In genomic region chr13:41467036-41467435, GRCm38 (mm10) we compare ENCODE assay signal across 9 mouse cellular contexts. TPM values are rescaled to one million over a fixed set of nuclear protein-coding genes. Genes with fewer than 3 reads are reported as not detected.
A peak's percentile ranks its signal among the peaks of the same experiment; 100 is the strongest.
DNase-seq lines count a peak whose midpoint lies in the region; ATAC-seq and TF ChIP-seq lines count a peak whose summit lies in the region.
"Had no signal": no experiment of that assay in that cellular context is flagged by ENCODE, and none has a peak within 500 bp of the region (broad histone marks: within the 10 kb centered on the region; RNA-seq: fewer than 3 reads in every experiment).

No protein-coding gene starts in this region.

- no peaks in the 10 kb centered on the region for H3K9me3 ChIP-seq in lung, embryonic 15.5 days
- no peaks in the 10 kb centered on the region for H3K9me3 ChIP-seq in forebrain, embryonic 16.5 days (ENCODE audit: control insufficient read depth, low read length)
- H3K9me3 ChIP-seq: neural tube, embryonic 12.5 days had no signal

- no peak for DNase-seq in testis, postnatal 10 days (ENCODE audit: low spot score)
- DNase-seq in frontal cortex, postnatal 14 days (ENCODE audit: low spot score in 2 of 2): no peak
- no peak for DNase-seq in embryo, embryonic 10 days (ENCODE audit: low spot score)

- no peak overlapping the region for H3K4me2 ChIP-seq in lung, embryonic 15.5 days
- no peak overlapping the region for H3K4me2 ChIP-seq in forebrain, embryonic 16.5 days (ENCODE audit: low read length)
- H3K4me2 ChIP-seq: neural tube, embryonic 12.5 days had no signal

- no peaks in the 10 kb centered on the region for H3K27me3 ChIP-seq in testis, adult 2 months (ENCODE audit: control insufficient read depth, insufficient read depth, low read length)
- H3K27me3 ChIP-seq in lung, embryonic 15.5 days: no peaks in the 10 kb centered on the region
- no peaks in the 10 kb centered on the region for H3K27me3 ChIP-seq in forebrain, embryonic 16.5 days (replicated peaks; ENCODE audit: control insufficient read depth, insufficient read depth, low read length)
- H3K27me3 ChIP-seq: neural tube, embryonic 12.5 days had no signal

- WGBS in lung, embryonic 15.5 days: 41% methylated on average over 2 of the region's 2 CpGs
- WGBS in forebrain, embryonic 16.5 days: 94% methylated on average over 2 of the region's 2 CpGs

- TF ChIP-seq CTCF in testis, adult 2 months (IDR thresholded peaks at IDR 0.05; ENCODE audit: control insufficient read depth, insufficient read depth, insufficient replicate concordance, low read depth, low read length): no peak

- no peaks in the 10 kb centered on the region for H3K4me1 ChIP-seq in testis, adult 2 months (ENCODE audit: control insufficient read depth, insufficient read depth, low read length)
- peaks cover 10% of the 10 kb centered on the region for H3K4me1 ChIP-seq in lung, embryonic 15.5 days
- no peaks in the 10 kb centered on the region for H3K4me1 ChIP-seq in forebrain, embryonic 16.5 days (replicated peaks; ENCODE audit: control insufficient read depth, insufficient read depth, low read length)
- H3K4me1 ChIP-seq: neural tube, embryonic 12.5 days had no signal

- peak; percentile 80 to 91 for ATAC-seq in hematopoietic stem cell, adult 5-6 weeks (replicated peaks in 1 of 2; ENCODE audit: insufficient read depth in 1 of 2, low FRiP score in 2 of 2, low TSS enrichment in 1 of 2, low read depth in 1 of 2, poor library complexity in 2 of 2, severe bottlenecking in 2 of 2)
- ATAC-seq in lung, embryonic 15.5 days (ENCODE audit: borderline replicate concordance, extremely low read depth, low FRiP score, low TSS enrichment): peak; percentile 55; the same call in 1 of the 2 replicates
- no peak for ATAC-seq in forebrain, embryonic 16.5 days
- no peak for ATAC-seq in megakaryocyte-erythroid progenitor cell, adult 5-6 weeks (replicated peaks; ENCODE audit: low FRiP score, low TSS enrichment, poor library complexity, severe bottlenecking)

- H3K36me3 ChIP-seq in testis, adult 2 months (ENCODE audit: control insufficient read depth, insufficient read depth, low read length): no peaks in the 10 kb centered on the region
- no peaks in the 10 kb centered on the region for H3K36me3 ChIP-seq in lung, embryonic 15.5 days
- no peaks in the 10 kb centered on the region for H3K36me3 ChIP-seq in forebrain, embryonic 16.5 days (ENCODE audit: control insufficient read depth, insufficient read depth)
- H3K36me3 ChIP-seq: neural tube, embryonic 12.5 days had no signal

- H3K9ac ChIP-seq in lung, embryonic 15.5 days: no peak overlapping the region
- no peak overlapping the region for H3K9ac ChIP-seq in forebrain, embryonic 16.5 days (replicated peaks; ENCODE audit: low read depth, low read length)
- H3K9ac ChIP-seq: neural tube, embryonic 12.5 days had no signal

- H3K4me3 ChIP-seq in testis, adult 2 months (ENCODE audit: control insufficient read depth, low read depth, low read length): no peak overlapping the region
- H3K4me3 ChIP-seq in lung, embryonic 15.5 days: no peak overlapping the region
- no peak overlapping the region for H3K4me3 ChIP-seq in forebrain, embryonic 16.5 days (replicated peaks; ENCODE audit: low read length)
- H3K4me3 ChIP-seq: neural tube, embryonic 12.5 days had no signal

- TF ChIP-seq POLR2A in testis, adult 2 months (IDR thresholded peaks at IDR 0.05; ENCODE audit: control insufficient read depth, low read depth, low read length): no peak

- peak overlapping the region; percentile 8; the same call in 1 of the 2 replicates for H3K27ac ChIP-seq in testis, adult 2 months (ENCODE audit: control insufficient read depth, insufficient read depth, low read depth, low read length)
- H3K27ac ChIP-seq in lung, embryonic 15.5 days: peak overlapping the region; percentile 72
- no peak overlapping the region for H3K27ac ChIP-seq in forebrain, embryonic 16.5 days (ENCODE audit: low read length)
- H3K27ac ChIP-seq: neural tube, embryonic 12.5 days had no signal

RNA-seq across cellular contexts. Expression of gene Nedd9, which starts 20.1 kb away (rescaled TPM):
- polyA plus RNA-seq in testis, adult 2 months (2012; rRNA removed): 3.0 and 3.3 TPM in 2 replicates
- total RNA-seq in hematopoietic stem cell, adult 5-6 weeks (2017): 12.2 and 30.4 TPM in 2 replicates
- polyA plus RNA-seq in lung, embryonic 15.5 days (2015; fragmentation: Nextera tagmentation; extraction: Ambion mirVana): 71.7 and 76.3 TPM in 2 replicates
- polyA plus RNA-seq in forebrain, embryonic 16.5 days (2015; fragmentation: Nextera tagmentation; extraction: Ambion mirVana): 23.0 and 26.4 TPM in 2 replicates
- total RNA-seq in megakaryocyte-erythroid progenitor cell, adult 5-6 weeks (2014; fragmentation: Nextera tagmentation): 6.8 and 17.0 TPM in 2 replicates
- 5.9 and 6.4 TPM in 2 replicates for total RNA-seq in megakaryocyte-erythroid progenitor cell, adult 5-6 weeks (2017)

Comparison
In these comparisons a context has a peak if more than half of its experiments do, and no peak if none do; other contexts are left out.
1. ATAC-seq: peak in hematopoietic stem cell, adult 5-6 weeks (2 of 2) and lung, embryonic 15.5 days (single experiment); none in forebrain, embryonic 16.5 days (single experiment) and megakaryocyte-erythroid progenitor cell, adult 5-6 weeks (single experiment).